Mouse (Mus musculus): Measurements from ENCODE around the gene Wnt3. TPM values are rescaled to one million over a fixed set of nuclear protein-coding genes. Genes with fewer than 3 reads are reported as not detected.
"Not testable (repeated sequence)": the region's sequence is repeated elsewhere in the genome, so short reads cannot be mapped to it uniquely, and the experiment has no call there.

The Wnt3 gene
- polyA plus RNA-seq, 1 experiment = not detected

GRCm38 (mm10) chr11:103760101-103760500, 13.8 kb upstream of the Wnt3 start:
- TF ChIP-seq POLR2A (IDR thresholded peaks at IDR 0.05; ENCODE audit: low read depth, low read length) = no peak
- TF ChIP-seq CTCF (conservative IDR thresholded peaks at IDR 0.05; ENCODE audit: insufficient read depth, insufficient read length, low read depth, low read length) = no peak
- Histone ChIP-seq H3K36me3 (ENCODE audit: control insufficient read depth, insufficient read depth, low read length) (no peaks in the 10 kb centered on the region), H3K4me1 (ENCODE audit: control insufficient read depth, insufficient read depth, low read length) (no peaks in the 10 kb centered on the region), H3K4me3 (ENCODE audit: insufficient read depth, low read depth, low read length) (no peak overlapping the region), H3K27ac (ENCODE audit: insufficient read depth, low read depth, low read length) (no peak overlapping the region), H3K27me3 (replicated peaks; ENCODE audit: control insufficient read depth, insufficient read depth, low read length) (no peaks in the 10 kb centered on the region)
- WGBS = 59% methylated on average over 7 of the region's 7 CpGs
- DNase-seq = no peak

- H3K4me1 ChIP-seq (ENCODE audit: control insufficient read depth, insufficient read depth, low read length); H3K36me3 ChIP-seq (ENCODE audit: control insufficient read depth, insufficient read depth, low read length); DNase-seq; H3K4me3 ChIP-seq (ENCODE audit: insufficient read depth, low read depth, low read length); H3K27me3 ChIP-seq (replicated peaks; ENCODE audit: control insufficient read depth, insufficient read depth, low read length); H3K27ac ChIP-seq (ENCODE audit: insufficient read depth, low read depth, low read length): not testable (repeated sequence)
- WGBS = 89% methylated on average over 5 of the region's 5 CpGs
Observed at GRCm38 (mm10) chr11:103760891-103761290, 13.1 kb upstream of the Wnt3 start.

GRCm38 (mm10) chr11:103763410-103764163, 10.4 kb upstream of the Wnt3 start:
- TF ChIP-seq CTCF (conservative IDR thresholded peaks at IDR 0.05; ENCODE audit: insufficient read depth, insufficient read length, low read depth, low read length) (peak; percentile 57), POLR2A (IDR thresholded peaks at IDR 0.05; ENCODE audit: low read depth, low read length) (no peak)
- WGBS = 18% methylated on average over 10 of the region's 10 CpGs
- Histone ChIP-seq H3K4me3 (ENCODE audit: insufficient read depth, low read depth, low read length) (no peak overlapping the region), H3K36me3 (ENCODE audit: control insufficient read depth, insufficient read depth, low read length) (no peaks in the 10 kb centered on the region), H3K27ac (ENCODE audit: insufficient read depth, low read depth, low read length) (no peak overlapping the region), H3K27me3 (replicated peaks; ENCODE audit: control insufficient read depth, insufficient read depth, low read length) (no peaks in the 10 kb centered on the region), H3K4me1 (ENCODE audit: control insufficient read depth, insufficient read depth, low read length) (no peaks in the 10 kb centered on the region)
- peak; percentile 57 for DNase-seq

- DNase-seq = no peak
- H3K4me3 ChIP-seq (ENCODE audit: insufficient read depth, low read depth, low read length) = no peak overlapping the region
- TF ChIP-seq POLR2A (IDR thresholded peaks at IDR 0.05; ENCODE audit: low read depth, low read length) = no peak
- no peak for TF ChIP-seq CTCF (conservative IDR thresholded peaks at IDR 0.05; ENCODE audit: insufficient read depth, insufficient read length, low read depth, low read length)
- H3K4me1 ChIP-seq (ENCODE audit: control insufficient read depth, insufficient read depth, low read length) = no peaks in the 10 kb centered on the region
- WGBS = 62% methylated on average over 6 of the region's 6 CpGs
- no peak overlapping the region for H3K27ac ChIP-seq (ENCODE audit: insufficient read depth, low read depth, low read length)
- H3K27me3 ChIP-seq (replicated peaks; ENCODE audit: control insufficient read depth, insufficient read depth, low read length) = no peaks in the 10 kb centered on the region
- H3K36me3 ChIP-seq (ENCODE audit: control insufficient read depth, insufficient read depth, low read length) = no peaks in the 10 kb centered on the region
Observed at GRCm38 (mm10) chr11:103764601-103765000, 9.3 kb upstream of the Wnt3 start.

GRCm38 (mm10) chr11:103765556-103766011, 8.4 kb upstream of the Wnt3 start:
- no peak for TF ChIP-seq CTCF (conservative IDR thresholded peaks at IDR 0.05; ENCODE audit: insufficient read depth, insufficient read length, low read depth, low read length)
- TF ChIP-seq POLR2A (IDR thresholded peaks at IDR 0.05; ENCODE audit: low read depth, low read length) = no peak
- H3K36me3 ChIP-seq (ENCODE audit: control insufficient read depth, insufficient read depth, low read length) = no peaks in the 10 kb centered on the region
- H3K4me3 ChIP-seq (ENCODE audit: insufficient read depth, low read depth, low read length) = no peak overlapping the region
- no peaks in the 10 kb centered on the region for H3K27me3 ChIP-seq (replicated peaks; ENCODE audit: control insufficient read depth, insufficient read depth, low read length)
- no peak overlapping the region for H3K27ac ChIP-seq (ENCODE audit: insufficient read depth, low read depth, low read length)
- WGBS = 30% methylated on average over 6 of the region's 6 CpGs
- no peak for DNase-seq
- H3K4me1 ChIP-seq (ENCODE audit: control insufficient read depth, insufficient read depth, low read length) = no peaks in the 10 kb centered on the region

GRCm38 (mm10) chr11:103771160-103771817, 2.7 kb upstream of the Wnt3 start:
- Histone ChIP-seq H3K36me3 (ENCODE audit: control insufficient read depth, insufficient read depth, low read length) (no peaks in the 10 kb centered on the region), H3K4me3 (ENCODE audit: insufficient read depth, low read depth, low read length) (no peak overlapping the region), H3K4me1 (ENCODE audit: control insufficient read depth, insufficient read depth, low read length) (no peaks in the 10 kb centered on the region), H3K27ac (ENCODE audit: insufficient read depth, low read depth, low read length) (no peak overlapping the region), H3K27me3 (replicated peaks; ENCODE audit: control insufficient read depth, insufficient read depth, low read length) (no peaks in the 10 kb centered on the region; the same call in 1 of the 2 replicates)
- DNase-seq = no peak
- TF ChIP-seq CTCF (conservative IDR thresholded peaks at IDR 0.05; ENCODE audit: insufficient read depth, insufficient read length, low read depth, low read length) (no peak), POLR2A (IDR thresholded peaks at IDR 0.05; ENCODE audit: low read depth, low read length) (no peak)
- 3% methylated on average over 19 of the region's 19 CpGs for WGBS
